ENCODE assay signal across 7 mouse cellular contexts in the genomic region with DNA sequence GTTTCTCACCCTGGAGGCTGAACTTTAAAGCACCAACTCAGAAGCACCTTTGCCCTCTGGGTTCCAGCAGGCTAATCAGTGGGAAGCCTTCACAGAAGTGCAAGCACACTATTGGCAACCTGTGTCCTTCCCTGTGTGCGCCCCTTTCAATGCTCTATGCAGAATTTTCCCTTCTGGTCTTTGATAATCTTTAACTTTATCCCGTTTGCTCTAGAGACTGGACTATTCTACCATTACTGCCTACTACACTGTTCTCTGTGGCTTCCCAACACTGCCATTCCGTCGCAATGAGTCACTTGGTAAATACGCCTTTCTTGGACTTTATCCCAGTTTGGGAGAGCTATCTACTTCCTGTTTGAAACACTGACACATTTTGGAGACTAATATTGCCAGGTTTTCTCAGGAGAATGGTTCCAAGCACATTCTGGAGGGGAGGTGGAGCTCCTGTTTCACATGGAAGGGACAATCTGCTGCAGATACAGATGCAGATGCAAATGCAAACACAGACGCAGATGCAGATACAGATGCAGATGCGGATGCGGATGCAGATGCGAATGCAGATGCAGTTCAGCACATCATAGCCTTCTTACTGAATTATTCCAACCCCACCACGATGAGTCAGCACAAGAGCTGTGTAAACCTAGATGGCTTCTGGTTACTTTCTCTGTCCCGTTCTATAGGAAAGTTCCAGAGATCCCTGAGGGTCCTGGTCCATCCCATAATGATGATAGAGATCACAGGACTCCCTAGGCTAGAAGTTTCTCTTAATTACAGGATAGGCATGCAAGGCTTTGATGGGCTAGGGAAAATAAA. TPM values are rescaled to one million over a fixed set of nuclear protein-coding genes. Genes with fewer than 3 reads are reported as not detected.
DNase-seq lines count a peak whose midpoint lies in the region; ATAC-seq and TF ChIP-seq lines count a peak whose summit lies in the region.

No protein-coding gene starts in this region.

- ATAC-seq in Patski, result peak; percentile 98
- ATAC-seq in lung, embryonic 14.5 days (ENCODE audit: insufficient read depth), result peak; percentile 91

- POLR2A ChIA-PET in Patski (lab: Charles Lee), result interaction anchor here (0.7 to 0.9 kb wide), 2 partner anchors 72 to 96 kb away, joined by 3 read pairs; no protein-coding TSS in a partner anchor

- no peak for TF ChIP-seq CTCF in Patski (IDR thresholded peaks at IDR 0.05)
- TF ChIP-seq CTCF in lung, embryonic 14.5 days (IDR thresholded peaks at IDR 0.05; ENCODE audit: low read depth), result no peak
- TF ChIP-seq CTCF in cerebellum, adult 2 months (IDR thresholded peaks at IDR 0.05; ENCODE audit: borderline replicate concordance, insufficient read depth, low read depth, low read length), result no peak

- no peak overlapping the region for H3K4me3 ChIP-seq in heart, embryonic 10.5 days
- no peak overlapping the region for H3K4me3 ChIP-seq in lung, embryonic 14.5 days (ENCODE audit: low read depth, low read length)
- H3K4me3 ChIP-seq in cerebellum, adult 2 months (replicated peaks; ENCODE audit: insufficient read depth, low read depth, low read length), result no peak overlapping the region

- H3K9me3 ChIP-seq in heart, embryonic 10.5 days, result no peaks in the 10 kb centered on the region
- H3K9me3 ChIP-seq in lung, embryonic 14.5 days (ENCODE audit: low read depth, low read length), result no peaks in the 10 kb centered on the region

- in situ Hi-C loops in Patski (cut with MboI; ENCODE audit: low pct_unique_long_range_greater_than_20kb), result no loop called here

- 0 out of 2 replicates have a peak overlapping the region, but pooled peaks have one; percentile 42 for H3K27ac ChIP-seq in heart, embryonic 10.5 days
- peak overlapping the region; percentile 79 for H3K27ac ChIP-seq in lung, embryonic 14.5 days (ENCODE audit: low read depth)
- H3K27ac ChIP-seq in cerebellum, adult 2 months (ENCODE audit: insufficient read depth, low read length), result no peak overlapping the region

- H3K36me3 ChIP-seq in heart, embryonic 10.5 days, result no peaks in the 10 kb centered on the region
- H3K36me3 ChIP-seq in lung, embryonic 14.5 days (ENCODE audit: insufficient read depth), result no peaks in the 10 kb centered on the region

- TF ChIP-seq POLR2A in cerebellum, adult 2 months (IDR thresholded peaks at IDR 0.05; ENCODE audit: borderline replicate concordance, insufficient read depth, low read length), result no peak

- CTCF ChIA-PET in Patski (lab: Charles Lee), result interaction anchor here (0.6 to 2.4 kb wide), 4 partner anchors 9 to 95 kb away, joined by 3 to 12 read pairs (median 4); no protein-coding TSS in a partner anchor

- 58% methylated on average over 11 of the region's 11 CpGs for WGBS in heart, embryonic 10.5 days
- 44% methylated on average over 11 of the region's 11 CpGs for WGBS in lung, embryonic 14.5 days
- WGBS in cerebellum, adult 2 months, result 70% methylated on average over 11 of the region's 11 CpGs

- no peak overlapping the region for H3K9ac ChIP-seq in lung, embryonic 14.5 days

- peak overlapping the region; percentile 28; the same call in 1 of the 2 replicates for H3K4me2 ChIP-seq in lung, embryonic 14.5 days

- DNase-seq in 416B (ENCODE audit: low read depth) (peak; percentile 81), Patski (ENCODE audit: low read depth, low spot score) (peak; percentile 90)
- no peak for DNase-seq in heart, embryonic 10.5 days (ENCODE audit: low spot score)
- peak; percentile 48 to 84 for DNase-seq in kidney, postnatal 25 days
- peak; percentile 96 for DNase-seq in lung, embryonic 14.5 days
- no peak for DNase-seq in cerebellum, adult 2 months
- DNase-seq in T-cell, adult 2 months (ENCODE audit: low spot score), result no peak

- H3K27me3 ChIP-seq in Patski, result no peaks in the 10 kb centered on the region
- H3K27me3 ChIP-seq in heart, embryonic 10.5 days (ENCODE audit: insufficient read depth, poor library complexity, severe bottlenecking), result no peaks in the 10 kb centered on the region
- H3K27me3 ChIP-seq in lung, embryonic 14.5 days (ENCODE audit: insufficient read depth, low read length), result no peaks in the 10 kb centered on the region
- no peaks in the 10 kb centered on the region; the same call in 1 of the 2 replicates for H3K27me3 ChIP-seq in cerebellum, adult 2 months (ENCODE audit: control insufficient read depth, insufficient read depth, low read length)

- peaks cover 7% of the 10 kb centered on the region; the same call in 1 of the 2 replicates for H3K4me1 ChIP-seq in heart, embryonic 10.5 days
- peaks cover 16% of the 10 kb centered on the region for H3K4me1 ChIP-seq in lung, embryonic 14.5 days (ENCODE audit: insufficient read depth)
- H3K4me1 ChIP-seq in cerebellum, adult 2 months (ENCODE audit: control insufficient read depth, insufficient read depth, low read length), result no peaks in the 10 kb centered on the region; the same call in 1 of the 2 replicates

RNA-seq across cellular contexts. Expression of gene Dennd1b, which starts 34.4 kb away (rescaled TPM):
- polyA plus RNA-seq in Patski (2021), result 12.3 TPM
- 9.3 and 11.2 TPM in 2 replicates for polyA plus RNA-seq in heart, embryonic 10.5 days (2016; fragmentation: Nextera tagmentation; extraction: Ambion mirVana)
- 10.5 and 10.8 TPM in 2 replicates for polyA plus RNA-seq in lung, embryonic 14.5 days (2014; fragmentation: Nextera tagmentation; extraction: Ambion mirVana)
- polyA plus RNA-seq in cerebellum, adult 2 months (2012; rRNA removed), result 6.2 and 8.0 TPM in 2 replicates

Comparison
In these comparisons a context has a peak if more than half of its experiments do, and no peak if none do; other contexts are left out.
1. DNase-seq: peak in 416B (single experiment), Patski (single experiment), kidney, postnatal 25 days (2 of 2) and lung, embryonic 14.5 days (single experiment); none in heart, embryonic 10.5 days (single experiment), cerebellum, adult 2 months (0 of 2) and T-cell, adult 2 months (single experiment).